Mouse (Mus musculus): ENCODE measurements around the gene 4930595M18Rik. TPM values are rescaled to one million over a fixed set of nuclear protein-coding genes. Genes with fewer than 3 reads are reported as not detected.

Gene 4930595M18Rik
- total RNA-seq (2023): not detected

DNA sequence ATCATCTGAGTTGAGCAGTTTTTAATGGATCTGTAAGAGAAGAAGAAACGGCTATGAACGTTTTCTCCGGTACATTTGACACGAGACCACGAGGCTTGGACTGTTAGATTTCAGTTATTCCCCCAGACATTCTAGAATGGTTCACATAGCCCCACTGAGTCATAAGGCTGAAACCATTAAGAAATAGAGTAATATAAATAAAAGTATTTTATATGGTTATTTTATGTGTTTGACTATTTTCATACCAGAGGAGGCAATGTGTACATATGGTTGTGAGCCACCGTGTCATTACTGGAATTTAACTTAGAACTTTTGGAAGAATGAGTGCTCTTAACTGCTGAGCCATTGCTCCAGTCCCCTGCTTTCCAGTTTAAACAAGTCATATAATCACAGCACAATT is at the start of gene 4930595M18Rik:
Gene 4930595M18Rik, minus strand, starts transcription at position 101 of the 400 bp plus-strand sequence.

Measured in CD8-positive naive resting alpha-beta T cell, adult 57 days (primary cell).